Mouse (Mus musculus) liver, embryonic 14.5 days (tissue): ENCODE measurements at regions not wholly inside any gene's neighbourhood (a gene's known extent, or its start where the extent isn't known, plus 50 kb on each side); places are given as distances from the start of the nearest gene placed in this dataset.

Experiments used
- CTCF ChIP-seq: IDR thresholded peaks from 2 replicates; pipeline ENCODE4 v1.5.1; 2016; ENCODE audit warnings: antibody characterized with exemption, low read depth, control low read depth
- EP300 ChIP-seq: IDR thresholded peaks from 2 replicates; pipeline ENCODE4 v1.6.1; 2016; ENCODE audit warnings: antibody characterized with exemption, low read depth

DNA sequence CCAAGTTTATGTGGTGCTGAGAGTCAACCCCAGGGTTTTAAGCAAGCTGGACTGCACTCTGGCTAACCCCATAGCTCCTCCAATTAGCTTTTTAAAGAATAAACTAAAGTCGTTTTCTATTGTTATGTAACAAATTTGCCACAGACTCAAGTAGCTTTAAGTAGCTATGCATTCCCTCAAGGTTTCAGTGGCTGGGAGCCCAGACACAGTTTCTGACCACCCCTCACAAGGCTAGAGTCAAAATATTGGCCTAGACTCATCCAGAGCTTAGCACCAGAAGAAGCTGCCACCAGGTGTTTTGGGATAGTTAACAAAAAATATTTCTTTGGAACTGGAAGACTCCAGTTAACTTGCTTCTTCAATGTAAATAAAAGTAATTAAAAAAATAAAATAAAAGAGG is 293.4 kb downstream of the Pdcd6ip start:
- TF ChIP-seq CTCF (no peak), EP300 (no peak)
